Mouse (Mus musculus) G1E-ER4 (cell line): ENCODE results near the gene Fbf1. TPM values are rescaled to one million over a fixed set of nuclear protein-coding genes. Genes with fewer than 3 reads are reported as not detected.

Experiments
- GATA1 ChIP-seq: IDR thresholded peaks from one replicate; pipeline ENCODE4 v1.8.0; 2012; ENCODE audit warnings: low read length, inconsistent platforms
- polyA plus RNA-seq: library from polyadenylated mRNA; stranded (reverse); fragments of >175 nt; gene quantifications from 2 replicates; pipeline ENCODE4 v1.2.3, GENCODE M21; 2012

Fbf1 gene
- 26.9 and 34.1 TPM in 2 replicates for polyA plus RNA-seq

- TF ChIP-seq GATA1 = no peak
Observed at GRCm38 (mm10) chr11:116167884-116168439, at the start of gene Fbf1. Gene Fbf1 (minus strand): TSS chr11:116168166.

- TF ChIP-seq GATA1 = no peak
Observed at GRCm38 (mm10) chr11:116216549-116216948, 48.6 kb upstream of the Fbf1 start.

DNA sequence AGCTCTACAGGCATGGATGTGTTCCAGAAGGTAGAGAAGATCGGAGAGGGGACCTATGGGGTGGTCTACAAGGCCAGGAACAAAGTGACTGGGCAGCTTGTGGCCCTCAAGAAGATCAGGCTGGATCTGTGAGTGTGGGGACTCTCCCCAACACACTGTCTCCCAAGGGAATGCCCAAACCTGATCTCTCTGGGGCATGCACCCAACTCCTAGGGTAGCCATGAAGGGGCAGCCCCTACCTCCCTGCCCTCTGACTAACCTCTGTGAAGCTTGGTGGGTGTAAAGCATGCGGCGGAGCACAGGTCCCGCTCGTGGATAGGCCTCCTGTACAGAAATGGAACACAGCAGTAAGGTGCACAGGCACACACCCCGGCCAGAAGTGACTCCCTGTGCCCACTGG, 48.0 kb upstream of the Fbf1 start:
- TF ChIP-seq GATA1 = no peak

- no peak for TF ChIP-seq GATA1
Observed at GRCm38 (mm10) chr11:116215181-116215580, 47.2 kb upstream of the Fbf1 start.

DNA sequence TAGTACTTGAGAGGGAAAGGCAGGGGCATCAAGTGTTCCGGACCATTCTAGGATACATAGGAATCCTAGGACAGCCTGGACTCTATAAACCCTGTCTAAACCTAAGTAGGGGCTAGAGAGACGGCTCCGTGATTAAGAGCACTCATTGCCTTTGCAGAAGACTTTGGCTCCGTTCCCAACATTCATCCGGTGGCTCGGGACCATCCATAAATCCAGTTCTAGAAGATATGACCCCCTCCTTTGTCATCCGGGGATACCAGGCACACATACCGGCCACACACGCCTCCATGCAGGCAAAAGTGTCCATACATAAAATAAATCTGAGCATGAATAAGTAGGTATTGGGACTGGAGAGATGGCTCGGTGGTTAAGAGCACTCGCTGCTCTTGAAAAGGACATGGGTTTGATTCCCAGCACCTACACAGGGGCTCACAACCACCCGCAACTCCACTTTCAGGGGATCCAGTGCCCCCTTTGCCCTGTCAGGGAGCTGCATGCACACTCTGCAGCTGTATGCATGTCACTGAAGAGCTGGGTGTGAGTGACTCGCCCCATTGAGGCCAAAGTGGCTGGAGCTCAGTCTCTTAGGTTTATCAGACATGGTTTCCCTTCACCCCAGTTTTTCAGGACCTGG, 46.0 kb upstream of the Fbf1 start:
- TF ChIP-seq GATA1 = no peak

DNA sequence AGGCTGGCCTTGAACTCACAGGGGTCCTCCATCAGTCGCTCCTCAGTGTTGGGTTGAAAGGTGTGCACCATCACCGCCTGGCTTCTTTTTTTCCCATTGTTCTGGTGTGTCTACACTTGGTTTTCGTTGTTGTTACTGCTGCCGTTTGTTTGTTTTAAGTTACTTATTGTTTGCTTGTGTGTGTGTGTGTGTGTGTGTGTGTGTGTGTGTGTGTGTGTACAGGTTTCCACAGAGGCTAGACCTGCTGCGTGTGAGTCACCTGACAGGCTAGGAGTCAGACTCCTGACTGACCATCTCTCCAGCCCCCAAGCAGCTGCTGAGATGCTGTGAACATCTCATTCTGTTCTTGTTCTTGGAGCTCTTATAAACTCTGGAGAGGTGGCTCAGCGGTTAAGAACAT, 44.9 kb upstream of the Fbf1 start:
- TF ChIP-seq GATA1 = no peak

GRCm38 (mm10) chr11:116210696-116211095, 42.7 kb upstream of the Fbf1 start:
- no peak for TF ChIP-seq GATA1

GRCm38 (mm10) chr11:116209257-116209656, 41.3 kb upstream of the Fbf1 start:
- TF ChIP-seq GATA1 = no peak

DNA sequence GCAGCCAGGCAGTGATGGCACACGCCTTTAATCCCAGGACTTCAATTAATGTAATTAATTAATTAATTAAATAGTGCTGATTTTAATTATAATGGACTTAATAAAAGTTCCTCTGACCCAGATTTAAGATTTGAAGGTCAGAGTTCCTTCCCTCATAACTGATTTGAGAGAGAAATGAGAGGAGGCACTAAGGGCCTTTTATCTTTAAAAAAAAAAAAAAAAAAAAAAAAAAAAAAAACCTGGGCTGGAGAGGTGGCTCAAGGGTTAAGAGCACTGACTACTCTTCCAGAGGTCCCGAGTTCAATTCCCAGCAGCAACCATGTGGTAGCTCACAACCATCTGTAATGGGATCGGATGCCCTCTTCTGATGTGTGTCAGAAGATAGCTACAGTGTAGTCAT, 40.7 kb upstream of the Fbf1 start:
- TF ChIP-seq GATA1 = no peak

DNA sequence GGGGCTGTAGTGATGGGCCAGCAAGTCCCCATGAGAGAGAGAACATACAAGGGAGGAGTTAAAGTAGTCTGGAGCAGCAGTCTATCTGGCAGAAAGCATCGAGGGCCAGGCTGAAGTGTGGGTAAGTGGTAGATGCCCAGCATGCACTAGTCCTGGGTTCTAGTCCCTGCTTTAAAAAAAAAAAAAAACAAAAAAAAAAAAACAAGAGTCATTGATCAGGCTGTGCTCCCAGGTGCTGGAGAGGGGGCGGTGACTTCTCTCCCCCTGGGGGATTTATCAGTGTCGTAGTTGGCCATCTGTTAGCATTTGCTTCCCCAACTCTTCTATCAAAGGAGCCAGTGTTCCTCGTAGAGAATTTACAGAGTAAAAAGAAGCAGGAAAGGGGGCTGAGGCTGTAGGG, 38.7 kb upstream of the Fbf1 start:
- TF ChIP-seq GATA1 = no peak

DNA sequence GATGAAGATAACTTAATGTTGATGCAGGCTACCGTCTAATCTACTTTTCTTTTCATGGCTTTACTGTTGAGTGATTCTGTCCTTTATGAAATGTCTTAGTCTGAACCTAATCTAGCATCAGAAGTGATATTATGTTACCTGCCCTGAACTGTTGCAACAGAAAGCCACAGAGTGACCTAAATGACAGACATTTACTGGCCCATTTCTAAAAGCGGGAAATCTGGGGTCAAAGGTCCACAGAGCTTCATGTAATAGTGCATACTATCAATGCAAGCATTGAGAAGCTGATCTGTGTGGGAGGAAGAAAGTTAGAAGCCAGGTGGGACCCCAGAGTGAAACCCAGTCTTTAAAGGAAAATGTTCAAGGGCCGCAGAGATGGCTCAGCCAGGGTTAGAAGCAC, 35.2 kb upstream of the Fbf1 start:
- TF ChIP-seq GATA1 = no peak

DNA sequence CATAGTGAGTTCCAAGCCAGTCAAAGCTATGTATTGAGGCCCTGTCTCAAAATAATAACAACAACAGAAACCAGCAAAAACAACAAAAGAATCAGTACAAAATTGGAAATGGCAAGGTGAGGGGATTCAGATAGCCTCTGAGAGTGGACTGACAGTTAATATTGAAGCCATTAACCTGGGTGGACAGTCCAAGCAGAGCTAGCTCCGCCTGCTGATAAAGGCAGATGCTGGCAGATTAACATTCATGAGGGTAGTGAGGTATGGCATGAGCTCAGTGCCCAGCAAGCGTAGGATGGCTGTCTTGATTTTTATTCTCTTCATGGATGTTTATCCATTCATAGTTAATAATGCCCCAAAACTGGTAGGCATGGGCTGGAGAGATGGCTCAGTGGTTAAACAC, 33.2 kb upstream of the Fbf1 start:
- no peak for TF ChIP-seq GATA1

DNA sequence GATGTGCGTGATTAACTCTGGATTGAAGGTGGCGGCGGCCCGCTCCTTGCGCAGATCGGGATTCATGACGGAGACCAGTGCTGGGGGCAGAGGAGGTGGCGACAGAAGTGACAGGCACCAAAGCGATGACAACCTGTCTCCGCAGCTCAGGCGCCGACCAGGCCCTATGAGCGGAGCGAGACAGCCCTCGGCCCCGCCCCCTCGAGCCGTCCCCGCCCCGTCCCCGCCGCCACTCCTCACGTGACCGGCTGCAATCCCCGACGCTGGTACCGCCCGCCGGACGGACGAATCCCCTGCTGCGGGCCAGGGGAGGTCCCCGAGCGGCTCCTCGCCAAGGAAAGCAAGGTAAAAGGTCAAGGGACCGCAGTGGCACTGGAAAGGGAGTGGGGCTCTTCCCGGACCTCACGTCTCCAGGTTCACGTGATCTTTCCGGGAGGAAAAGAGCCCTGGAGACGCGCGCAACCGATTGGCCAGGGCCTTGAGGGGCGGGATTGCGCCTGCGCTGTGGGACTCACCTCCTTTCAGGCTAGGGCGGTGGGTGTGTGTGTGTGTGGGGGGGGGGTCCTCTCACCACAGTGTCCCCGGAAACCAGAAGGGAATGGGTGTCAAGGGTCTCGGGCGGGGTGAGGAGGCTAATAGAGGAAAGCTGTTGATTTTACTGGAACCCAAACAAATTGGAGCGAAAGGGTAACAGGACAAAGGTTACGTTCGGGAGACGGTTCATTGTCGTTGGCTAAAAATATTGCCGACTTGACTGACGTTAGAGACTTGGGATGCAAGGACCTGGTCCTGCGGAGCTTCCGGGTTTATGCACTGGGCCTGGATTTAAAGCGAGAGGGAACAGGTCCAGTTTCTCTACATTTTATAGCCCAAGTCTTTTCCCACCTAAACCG, 30.9 kb upstream of the Fbf1 start, which contains the start of the genes Ten1 and Acox1:
Ten1 (plus strand) TSS at position 217 of the 893 bp plus-strand sequence.
Acox1 (minus strand) TSS at position 407 of the 893 bp plus-strand sequence.
- no peak for TF ChIP-seq GATA1

DNA sequence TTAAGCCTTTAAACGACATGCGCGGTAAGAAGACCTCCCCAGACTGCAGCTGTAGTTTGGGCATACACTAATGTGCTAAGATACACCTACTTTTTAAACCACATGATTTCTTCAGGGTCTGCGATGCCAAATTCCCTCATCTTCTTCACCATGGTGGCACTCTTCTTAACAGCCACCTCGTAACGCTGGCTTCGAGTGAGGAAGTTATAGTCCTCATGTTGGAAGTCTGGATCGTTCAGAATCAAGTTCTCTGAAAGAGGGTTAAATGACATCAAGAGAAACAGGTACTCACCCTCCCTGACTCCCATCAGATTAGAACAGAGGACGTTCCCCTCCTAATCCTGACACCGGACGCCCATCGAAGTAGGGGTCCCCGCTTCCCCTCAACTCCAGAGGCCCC, 30.2 kb upstream of the Fbf1 start:
- no peak for TF ChIP-seq GATA1

DNA sequence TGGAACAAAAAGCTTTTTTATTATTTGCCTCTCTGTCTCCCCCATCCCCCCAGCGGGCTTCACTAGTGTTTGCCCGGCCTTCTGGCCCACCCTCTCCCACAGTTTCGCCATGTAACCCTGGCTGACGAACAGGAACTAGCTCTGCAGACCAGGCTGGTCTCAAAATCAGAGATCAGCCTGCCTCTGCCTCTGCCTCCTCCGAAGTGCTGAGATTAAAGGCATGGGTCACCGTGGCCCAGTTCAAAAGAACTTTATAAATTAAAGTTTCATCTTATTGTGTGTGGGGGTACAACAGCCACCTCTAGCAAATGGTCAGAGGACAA, 29.6 kb upstream of the Fbf1 start:
- no peak for TF ChIP-seq GATA1

DNA sequence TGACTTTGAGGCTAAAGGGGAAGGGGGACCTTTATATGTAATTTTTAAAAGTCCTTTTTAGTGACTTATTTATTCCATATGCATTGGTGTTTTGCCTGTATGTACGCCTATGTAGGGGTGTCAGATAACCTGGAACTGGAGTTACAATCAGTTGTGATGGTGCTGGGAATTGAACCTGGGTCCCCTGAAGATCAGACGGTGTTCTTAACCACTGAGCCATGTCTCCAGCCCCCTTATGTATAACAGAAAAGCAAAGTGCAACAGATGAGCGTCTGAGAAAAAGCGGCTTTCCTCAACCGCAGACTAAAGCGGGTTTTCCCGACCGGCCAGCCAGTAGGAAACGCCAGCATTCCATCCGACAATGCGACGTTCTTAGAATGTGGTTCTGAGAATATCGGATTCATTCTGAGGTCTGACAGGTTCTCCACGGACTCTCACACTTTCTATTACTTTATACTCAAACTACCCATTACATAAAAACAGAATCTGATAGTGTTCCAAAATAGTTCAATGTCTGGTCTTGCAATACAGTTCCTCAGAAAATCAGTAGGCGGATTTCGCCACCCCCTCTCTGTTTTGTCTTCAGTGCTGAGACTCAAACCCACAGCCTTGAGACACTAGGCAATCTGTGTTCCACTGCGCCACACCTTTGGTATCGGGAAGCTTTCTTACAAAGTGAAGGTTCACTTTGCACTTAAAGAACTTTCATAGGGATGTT, 29.1 kb upstream of the Fbf1 start:
- TF ChIP-seq GATA1 = no peak
